ENCODE assay signal across 9 mouse cellular contexts in the genomic region with DNA sequence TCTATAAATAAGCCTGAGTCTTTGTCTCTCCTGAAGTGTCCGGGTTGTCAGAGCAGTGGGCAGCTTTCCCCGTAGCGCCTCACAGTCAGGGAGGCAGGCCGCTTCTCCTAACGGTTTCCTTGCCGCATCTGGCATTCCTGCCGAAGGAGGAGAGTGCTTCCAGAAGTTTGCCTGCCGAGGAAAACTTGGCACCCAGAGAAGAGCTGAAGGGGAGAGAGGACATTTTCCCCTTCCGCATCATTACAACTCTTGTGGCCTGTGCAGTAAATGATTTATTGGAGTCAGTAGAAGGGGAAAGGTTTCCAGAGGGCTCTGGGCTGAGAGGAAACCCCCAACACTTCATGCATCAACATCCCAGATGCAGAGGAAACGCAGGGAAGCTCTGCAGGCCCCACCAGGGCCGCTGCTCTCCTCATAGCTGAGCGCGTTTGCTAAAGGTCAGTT. TPM values are rescaled to one million over a fixed set of nuclear protein-coding genes. Genes with fewer than 3 reads are reported as not detected.
DNase-seq lines count a peak whose midpoint lies in the region; ATAC-seq lines count a peak whose summit lies in the region.
"Had no signal": no experiment of that assay in that cellular context is flagged by ENCODE, and none has a peak within 500 bp of the region (broad histone marks: within the 10 kb centered on the region; RNA-seq: fewer than 3 reads in every experiment).

No protein-coding gene starts in this region.

- no peak for ATAC-seq in liver, embryonic 11.5 days (replicated peaks; ENCODE audit: low FRiP score)
- no peak for ATAC-seq in forebrain, embryonic 13.5 days
- ATAC-seq in neural tube, embryonic 11.5 days (ENCODE audit: insufficient read depth, low FRiP score, low TSS enrichment): no peak
- ATAC-seq in granulocyte monocyte progenitor cell, adult 5-6 weeks (replicated peaks; ENCODE audit: poor library complexity, severe bottlenecking): no peak

- H3K9ac ChIP-seq in liver, embryonic 11.5 days (ENCODE audit: low read depth, low read length): no peak overlapping the region
- no peak overlapping the region for H3K9ac ChIP-seq in forebrain, embryonic 13.5 days
- no peak overlapping the region for H3K9ac ChIP-seq in neural tube, embryonic 11.5 days (ENCODE audit: low read length)

- H3K4me2 ChIP-seq in liver, embryonic 11.5 days: no peak overlapping the region; the same call in 1 of the 2 replicates
- H3K4me2 ChIP-seq in forebrain, embryonic 13.5 days: no peak overlapping the region
- no peak overlapping the region for H3K4me2 ChIP-seq in neural tube, embryonic 11.5 days (ENCODE audit: low read depth)

- peaks cover 2% of the 10 kb centered on the region; the same call in 1 of the 2 replicates for H3K36me3 ChIP-seq in liver, embryonic 11.5 days (ENCODE audit: control insufficient read depth, insufficient read depth, low read length)
- H3K36me3 ChIP-seq in forebrain, embryonic 13.5 days (ENCODE audit: poor library complexity, severe bottlenecking): no peaks in the 10 kb centered on the region
- H3K36me3 ChIP-seq in neural tube, embryonic 11.5 days (ENCODE audit: control insufficient read depth, insufficient read depth, low read length): no peaks in the 10 kb centered on the region

- H3K9me3 ChIP-seq in liver, embryonic 11.5 days (ENCODE audit: control insufficient read depth, low read length): no peaks in the 10 kb centered on the region
- H3K9me3 ChIP-seq in forebrain, embryonic 13.5 days (replicated peaks): no peaks in the 10 kb centered on the region
- H3K9me3 ChIP-seq in neural tube, embryonic 11.5 days (ENCODE audit: control insufficient read depth, low read length): no peaks in the 10 kb centered on the region

- H3K27ac ChIP-seq in liver, embryonic 11.5 days (ENCODE audit: low read depth, low read length): no peak overlapping the region
- peak overlapping the region; percentile 59 for H3K27ac ChIP-seq in forebrain, embryonic 13.5 days
- no peak overlapping the region for H3K27ac ChIP-seq in neural tube, embryonic 11.5 days (ENCODE audit: low read depth, low read length)

- H3K27me3 ChIP-seq in liver, embryonic 11.5 days (replicated peaks; ENCODE audit: control insufficient read depth, insufficient read depth, low read length): no peaks in the 10 kb centered on the region
- no peaks in the 10 kb centered on the region for H3K27me3 ChIP-seq in forebrain, embryonic 13.5 days
- no peaks in the 10 kb centered on the region for H3K27me3 ChIP-seq in neural tube, embryonic 11.5 days (ENCODE audit: control insufficient read depth, insufficient read depth, low read length)

- WGBS in liver, embryonic 11.5 days: 61% methylated on average over 13 of the region's 13 CpGs
- 60% methylated on average over 13 of the region's 13 CpGs for WGBS in forebrain, embryonic 13.5 days
- 21% methylated on average over 13 of the region's 13 CpGs for WGBS in neural tube, embryonic 11.5 days

- peaks cover 42% of the 10 kb centered on the region for H3K4me1 ChIP-seq in liver, embryonic 11.5 days (replicated peaks; ENCODE audit: control insufficient read depth, insufficient read depth, low read length)
- peaks cover 39% of the 10 kb centered on the region for H3K4me1 ChIP-seq in forebrain, embryonic 13.5 days
- peaks cover 7% of the 10 kb centered on the region for H3K4me1 ChIP-seq in neural tube, embryonic 11.5 days (ENCODE audit: control insufficient read depth, insufficient read depth, low read length)

- peak; percentile 19 for DNase-seq in liver
- DNase-seq in liver, embryonic 11.5 days (ENCODE audit: low spot score): no peak
- DNase-seq in kidney, adult 11 months: peak; percentile 44
- DNase-seq in neural tube, embryonic 11.5 days (ENCODE audit: low spot score): peak; percentile 36
- DNase-seq in c-Kit-positive CD71-positive TER-119-positive erythroid progenitor cells, embryonic 14.5 days (ENCODE audit: low spot score): no peak
- no peak for DNase-seq in cerebellum, adult 11 months
- DNase-seq: right cerebral cortex, postnatal 4 days had no signal

- no peak overlapping the region for H3K4me3 ChIP-seq in liver, embryonic 11.5 days (ENCODE audit: low read depth, low read length)
- H3K4me3 ChIP-seq in forebrain, embryonic 13.5 days: no peak overlapping the region
- no peak overlapping the region for H3K4me3 ChIP-seq in neural tube, embryonic 11.5 days (ENCODE audit: low read depth, low read length)

RNA-seq across cellular contexts. Expression of a gene that starts 22.8 kb away (rescaled TPM):
- 6.9 and 8.3 TPM in 2 replicates for polyA plus RNA-seq in liver, embryonic 11.5 days (2014; fragmentation: Nextera tagmentation; extraction: Ambion mirVana)
- 5.7 and 6.9 TPM in 2 replicates for polyA plus RNA-seq in forebrain, embryonic 13.5 days (2015; fragmentation: Nextera tagmentation; extraction: Ambion mirVana)
- 6.5 and 8.4 TPM in 2 replicates for polyA plus RNA-seq in neural tube, embryonic 11.5 days (2014; fragmentation: Nextera tagmentation; extraction: Ambion mirVana)
- 55.2 and 56.4 TPM in 2 replicates for total RNA-seq in granulocyte monocyte progenitor cell, adult 5-6 weeks (2014; fragmentation: Nextera tagmentation)
- total RNA-seq in granulocyte monocyte progenitor cell, adult 5-6 weeks (2017): 85.0 and 94.5 TPM in 2 replicates

RNA-seq across cellular contexts. Expression of a gene that starts 50.3 kb away (rescaled TPM):
- 16.2 and 17.6 TPM in 2 replicates for polyA plus RNA-seq in liver, embryonic 11.5 days (2014; fragmentation: Nextera tagmentation; extraction: Ambion mirVana)
- 12.6 and 13.6 TPM in 2 replicates for polyA plus RNA-seq in forebrain, embryonic 13.5 days (2015; fragmentation: Nextera tagmentation; extraction: Ambion mirVana)
- 12.4 and 14.1 TPM in 2 replicates for polyA plus RNA-seq in neural tube, embryonic 11.5 days (2014; fragmentation: Nextera tagmentation; extraction: Ambion mirVana)
- total RNA-seq in granulocyte monocyte progenitor cell, adult 5-6 weeks (2014; fragmentation: Nextera tagmentation): 10.1 and 16.8 TPM in 2 replicates
- 20.5 and 22.7 TPM in 2 replicates for total RNA-seq in granulocyte monocyte progenitor cell, adult 5-6 weeks (2017)

Comparison
In these comparisons a context has a peak if more than half of its experiments do, and no peak if none do; other contexts are left out.
1. DNase-seq: peak in liver (single experiment), kidney, adult 11 months (single experiment) and neural tube, embryonic 11.5 days (single experiment); none in liver, embryonic 11.5 days (single experiment), c-Kit-positive CD71-positive TER-119-positive erythroid progenitor cells, embryonic 14.5 days (single experiment) and cerebellum, adult 11 months (single experiment).